Mouse (Mus musculus) ES-E14 (cell line): Measurements from ENCODE around the gene Ap3b1.

Experiments
- ZC3H11A ChIP-seq: IDR thresholded peaks from 2 replicates; pipeline ENCODE4 v1.6.1; 2012; ENCODE audit warnings: low read depth, mild to moderate bottlenecking, inconsistent platforms, low read length, borderline replicate concordance
- ZNF384 ChIP-seq: IDR thresholded peaks from 2 replicates; pipeline ENCODE4 v1.6.1; 2012; ENCODE audit warnings: low read depth, low read length, inconsistent platforms

GRCm38 (mm10) chr13:94365108-94365907 is 6.5 kb downstream of the Ap3b1 start:
- no peak for TF ChIP-seq ZNF384
- TF ChIP-seq ZC3H11A, result no peak
